Mouse (Mus musculus): Measurements from ENCODE around the gene Acp4. TPM values are rescaled to one million over a fixed set of nuclear protein-coding genes. Genes with fewer than 3 reads are reported as not detected.

Gene Acp4
- polyA plus RNA-seq, 1 experiment from 2014 or later, result not detected

Other genes with a start within 250 kb of the Acp4 start
- gene Klk1b26, start 245.2 kb downstream of the Acp4 start, polyA plus RNA-seq (2014; fragmentation: Nextera tagmentation; extraction: Ambion mirVana), result not detected in 2 replicates
- gene Klk1b27, start 205.1 kb downstream of the Acp4 start, polyA plus RNA-seq (2014; fragmentation: Nextera tagmentation; extraction: Ambion mirVana), result not detected in 2 replicates
- not detected in 2 replicates for gene Klk1b21, start 155.1 kb downstream of the Acp4 start, polyA plus RNA-seq (2014; fragmentation: Nextera tagmentation; extraction: Ambion mirVana)
- gene Klk1b22, start 144.7 kb downstream of the Acp4 start, polyA plus RNA-seq (2014; fragmentation: Nextera tagmentation; extraction: Ambion mirVana), result not detected in 2 replicates
- not detected in 2 replicates for gene Klk1b16, start 120.6 kb downstream of the Acp4 start, polyA plus RNA-seq (2014; fragmentation: Nextera tagmentation; extraction: Ambion mirVana)
- gene Klk1b24, start 69.1 kb downstream of the Acp4 start, polyA plus RNA-seq (2014; fragmentation: Nextera tagmentation; extraction: Ambion mirVana), result not detected in 2 replicates
- gene Klk1b3, start 59.2 kb downstream of the Acp4 start, polyA plus RNA-seq (2014; fragmentation: Nextera tagmentation; extraction: Ambion mirVana), result not detected in 2 replicates
- not detected in 2 replicates for gene Klk1b4, start 49.9 kb downstream of the Acp4 start, polyA plus RNA-seq (2014; fragmentation: Nextera tagmentation; extraction: Ambion mirVana)
- not detected in 2 replicates for gene Klk1b5, start 41.4 kb downstream of the Acp4 start, polyA plus RNA-seq (2014; fragmentation: Nextera tagmentation; extraction: Ambion mirVana)
- not detected in 2 replicates for gene Klk1, start 32.0 kb downstream of the Acp4 start, polyA plus RNA-seq (2014; fragmentation: Nextera tagmentation; extraction: Ambion mirVana)
- not detected in 2 replicates for gene Gm36864, start 21.2 kb downstream of the Acp4 start, polyA plus RNA-seq (2014; fragmentation: Nextera tagmentation; extraction: Ambion mirVana)
- 1.1 and 1.2 TPM in 2 replicates for gene 1700028J19Rik, start 10.7 kb downstream of the Acp4 start, polyA plus RNA-seq (2014; fragmentation: Nextera tagmentation; extraction: Ambion mirVana)
- 143 TPM in 2 replicates for gene 2410002F23Rik, start 10.7 kb downstream of the Acp4 start, polyA plus RNA-seq (2014; fragmentation: Nextera tagmentation; extraction: Ambion mirVana)
- not detected in 2 replicates for gene Gm15517, start 4.1 kb upstream of the Acp4 start, polyA plus RNA-seq (2014; fragmentation: Nextera tagmentation; extraction: Ambion mirVana)
- 1.9 and 2.4 TPM in 2 replicates for gene Clec11a, start 49.5 kb upstream of the Acp4 start, polyA plus RNA-seq (2014; fragmentation: Nextera tagmentation; extraction: Ambion mirVana)
- gene Shank1, start 52.9 kb upstream of the Acp4 start, polyA plus RNA-seq (2014; fragmentation: Nextera tagmentation; extraction: Ambion mirVana), result 4.6 and 4.7 TPM in 2 replicates
- 2.9 and 3.7 TPM in 2 replicates for gene Syt3, start 126.7 kb upstream of the Acp4 start, polyA plus RNA-seq (2014; fragmentation: Nextera tagmentation; extraction: Ambion mirVana)
- gene 1700008O03Rik, start 128.4 kb upstream of the Acp4 start, polyA plus RNA-seq (2014; fragmentation: Nextera tagmentation; extraction: Ambion mirVana), result 1.0 and 1.1 TPM in 2 replicates
- 7.4 and 8.0 TPM in 2 replicates for gene Lrrc4b, start 171.6 kb upstream of the Acp4 start, polyA plus RNA-seq (2014; fragmentation: Nextera tagmentation; extraction: Ambion mirVana)
- 1.2 and 1.6 TPM in 2 replicates for gene Aspdh, start 208.0 kb upstream of the Acp4 start, polyA plus RNA-seq (2014; fragmentation: Nextera tagmentation; extraction: Ambion mirVana)
- 60.0 and 66.2 TPM in 2 replicates for gene Josd2, start 210.6 kb upstream of the Acp4 start, polyA plus RNA-seq (2014; fragmentation: Nextera tagmentation; extraction: Ambion mirVana)
- 104 and 110 TPM in 2 replicates for gene Emc10, start 239.2 kb upstream of the Acp4 start, polyA plus RNA-seq (2014; fragmentation: Nextera tagmentation; extraction: Ambion mirVana)
- 12.3 and 13.3 TPM in 2 replicates for gene Fam71e1, start 239.2 kb upstream of the Acp4 start, polyA plus RNA-seq (2014; fragmentation: Nextera tagmentation; extraction: Ambion mirVana)